Mouse (Mus musculus): ENCODE data around the gene Pla2g1b. TPM values are rescaled to one million over a fixed set of nuclear protein-coding genes. Genes with fewer than 3 reads are reported as not detected.

Gene Pla2g1b
- total RNA-seq (2014; rRNA removed), result not detected in 2 replicates
- polyA plus RNA-seq (2015; fragmentation: Nextera tagmentation; extraction: Ambion mirVana), result not detected in 2 replicates

DNA sequence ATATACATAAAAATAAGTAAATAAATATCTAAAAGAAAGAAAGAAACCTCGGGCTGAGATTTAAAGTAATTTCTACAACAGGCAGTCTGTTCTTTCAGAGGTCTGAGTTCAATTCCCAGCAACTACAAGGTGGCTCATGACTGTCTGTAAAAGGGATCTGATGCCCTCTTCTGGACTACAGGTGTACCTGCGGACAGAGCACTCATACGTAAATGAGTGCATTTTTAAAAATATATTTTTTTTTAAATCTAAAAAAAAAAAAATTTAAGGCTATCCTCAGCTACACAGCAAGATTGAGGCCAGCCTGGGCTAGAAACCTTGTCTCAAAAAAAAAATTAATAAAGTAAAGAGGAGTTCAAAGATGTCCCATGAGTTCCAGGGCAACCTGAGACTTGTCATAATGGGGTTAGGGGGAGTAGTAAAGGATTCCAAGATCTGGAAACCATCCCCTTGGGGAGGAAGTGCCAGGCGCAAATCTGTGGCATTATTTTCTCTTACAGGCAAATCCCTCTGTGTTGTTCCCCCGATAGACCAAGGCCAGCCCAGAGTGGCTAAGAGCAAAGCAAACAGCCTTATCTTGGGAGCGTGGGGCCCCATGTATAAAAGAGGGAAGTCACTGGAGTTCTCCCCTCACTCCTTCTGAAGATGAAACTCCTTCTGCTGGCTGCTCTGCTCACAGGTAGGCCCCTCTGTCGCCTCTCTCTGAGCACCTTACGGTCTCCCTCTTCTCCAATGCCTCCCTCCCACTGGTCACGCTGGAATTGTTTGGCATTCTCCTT lies at the start of gene Pla2g1b:
Gene Pla2g1b, plus strand, starts transcription at position 621 of the 779 bp plus-strand sequence.
- H3K36me3 ChIP-seq (ENCODE audit: insufficient read depth, low read length), result no peaks in the 10 kb centered on the region
- DNase-seq (ENCODE audit: low spot score), result no peak
- ATAC-seq (ENCODE audit: low FRiP score), result no peak
- H3K27me3 ChIP-seq (ENCODE audit: insufficient read depth, low read length), result no peaks in the 10 kb centered on the region
- no peaks in the 10 kb centered on the region for H3K9me3 ChIP-seq (ENCODE audit: low read length)
- 53% methylated on average over 9 of the region's 9 CpGs for WGBS
- peak; percentile 48 for TF ChIP-seq CTCF (IDR thresholded peaks at IDR 0.05)
- H3K4me2 ChIP-seq (ENCODE audit: low read depth, low read length, poor library complexity, severe bottlenecking), result no peak within 1 kb of the TSS
- no peaks in the 10 kb centered on the region for H3K4me1 ChIP-seq (ENCODE audit: insufficient read depth, low read length)
- no peak within 1 kb of the TSS for H3K27ac ChIP-seq (ENCODE audit: low read depth, low read length)
- no peak within 1 kb of the TSS for H3K9ac ChIP-seq (replicated peaks; ENCODE audit: low read length, poor library complexity, severe bottlenecking)
- H3K4me3 ChIP-seq (ENCODE audit: low read depth, low read length), result no peak within 1 kb of the TSS

DNA sequence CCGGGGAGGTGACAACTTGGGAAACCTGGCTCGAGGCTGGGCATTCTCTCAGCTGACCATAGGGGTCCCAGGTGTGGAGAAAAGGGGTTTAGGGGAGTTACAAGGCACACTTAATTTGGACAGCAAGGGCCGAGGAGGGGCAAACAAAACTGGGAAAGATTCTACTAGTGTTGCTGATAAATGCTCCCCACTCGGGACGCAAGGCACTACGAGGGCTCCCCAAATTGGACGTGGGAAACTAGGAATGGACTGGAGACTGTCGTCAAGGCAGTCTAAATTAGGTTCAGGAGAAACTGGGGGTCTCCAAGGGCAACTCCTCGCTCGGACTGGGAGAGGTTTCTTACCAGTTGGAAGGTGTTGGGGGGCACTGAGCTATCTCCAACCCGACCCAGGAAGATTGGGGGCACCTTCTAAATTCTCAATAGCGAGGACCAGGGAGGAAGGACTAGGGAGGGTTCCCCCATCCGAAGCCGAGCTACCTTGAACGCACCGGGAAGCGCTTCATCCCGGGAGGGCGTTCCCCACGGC lies 37.2 kb upstream of the Pla2g1b start:
- TF ChIP-seq CTCF (IDR thresholded peaks at IDR 0.05), result no peak
- Histone ChIP-seq H3K9me3 (ENCODE audit: low read length) (no peaks in the 10 kb centered on the region), H3K27ac (ENCODE audit: low read depth, low read length) (peak overlapping the region; percentile 86; the same call in 1 of the 2 replicates), H3K27me3 (ENCODE audit: insufficient read depth, low read length) (no peaks in the 10 kb centered on the region), H3K36me3 (ENCODE audit: insufficient read depth, low read length) (no peaks in the 10 kb centered on the region), H3K9ac (replicated peaks; ENCODE audit: low read length, poor library complexity, severe bottlenecking) (peak overlapping the region; percentile 97), H3K4me2 (ENCODE audit: low read depth, low read length, poor library complexity, severe bottlenecking) (peak overlapping the region; percentile 98), H3K4me3 (ENCODE audit: low read depth, low read length) (peak overlapping the region; percentile 95), H3K4me1 (ENCODE audit: insufficient read depth, low read length) (peaks cover 22% of the 10 kb centered on the region; the same call in 1 of the 2 replicates)
- 1% methylated on average over 19 of the region's 20 CpGs for WGBS
- no peak for ATAC-seq (ENCODE audit: low FRiP score)
- DNase-seq (ENCODE audit: low spot score), result no peak

DNA sequence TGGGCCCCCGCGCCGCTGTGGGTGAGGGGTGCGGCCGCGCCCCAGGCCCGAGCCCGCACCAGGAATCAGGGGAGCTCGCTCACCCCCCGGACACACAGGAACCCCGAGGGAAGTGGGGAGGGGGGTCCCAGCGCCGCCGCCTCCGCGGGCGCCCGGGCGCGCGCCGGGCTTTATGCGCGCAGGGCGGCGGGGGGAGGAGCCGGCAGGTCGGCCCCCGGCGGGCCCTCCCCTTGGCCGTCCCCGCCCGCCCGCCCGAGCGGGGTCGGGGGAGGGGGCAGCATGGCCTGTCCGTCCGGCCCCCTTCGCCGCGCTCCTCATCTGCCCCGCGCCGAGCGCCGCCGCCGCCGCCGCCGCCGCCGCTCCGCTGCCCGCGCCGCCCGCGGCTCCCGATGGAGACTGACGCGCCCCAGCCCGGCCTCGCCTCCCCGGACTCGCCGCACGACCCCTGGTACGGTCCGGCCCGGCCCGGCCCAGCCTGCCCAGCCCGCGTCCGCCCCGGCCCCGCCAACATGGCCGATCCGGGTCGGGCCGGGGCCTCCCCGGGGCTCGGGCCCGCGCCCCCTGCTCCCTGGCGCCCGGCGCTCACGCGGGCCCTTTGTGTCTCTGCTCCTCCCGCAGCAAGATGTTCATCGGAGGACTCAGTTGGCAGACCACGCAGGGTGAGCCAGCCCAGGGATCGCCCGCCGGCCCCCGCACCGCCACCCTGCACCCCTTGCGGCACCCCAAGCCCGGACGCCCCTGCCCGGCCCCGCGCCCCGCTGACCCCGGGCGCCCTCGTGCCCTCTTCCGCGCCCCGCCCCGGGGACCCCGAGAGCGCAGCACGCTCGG lies 36.5 kb upstream of the Pla2g1b start, which contains the start of gene Msi1:
Gene Msi1, plus strand, starts transcription at position 241 of the 828 bp plus-strand sequence.
- Histone ChIP-seq H3K27ac (ENCODE audit: low read depth, low read length) (peak within 1 kb of the TSS; percentile 86), H3K4me2 (ENCODE audit: low read depth, low read length, poor library complexity, severe bottlenecking) (peak within 1 kb of the TSS; percentile 98), H3K27me3 (ENCODE audit: insufficient read depth, low read length) (no peaks in the 10 kb centered on the region), H3K4me3 (ENCODE audit: low read depth, low read length) (peak within 1 kb of the TSS; percentile 95), H3K9me3 (ENCODE audit: low read length) (no peaks in the 10 kb centered on the region), H3K9ac (replicated peaks; ENCODE audit: low read length, poor library complexity, severe bottlenecking) (peak within 1 kb of the TSS; percentile 97), H3K36me3 (ENCODE audit: insufficient read depth, low read length) (no peaks in the 10 kb centered on the region), H3K4me1 (ENCODE audit: insufficient read depth, low read length) (peaks cover 28% of the 10 kb centered on the region)
- ATAC-seq (ENCODE audit: low FRiP score) (peak; percentile 64), DNase-seq (ENCODE audit: low spot score) (no peak)
- no peak for TF ChIP-seq CTCF (IDR thresholded peaks at IDR 0.05)
- 1% methylated on average over 47 of the region's 117 CpGs for WGBS

DNA sequence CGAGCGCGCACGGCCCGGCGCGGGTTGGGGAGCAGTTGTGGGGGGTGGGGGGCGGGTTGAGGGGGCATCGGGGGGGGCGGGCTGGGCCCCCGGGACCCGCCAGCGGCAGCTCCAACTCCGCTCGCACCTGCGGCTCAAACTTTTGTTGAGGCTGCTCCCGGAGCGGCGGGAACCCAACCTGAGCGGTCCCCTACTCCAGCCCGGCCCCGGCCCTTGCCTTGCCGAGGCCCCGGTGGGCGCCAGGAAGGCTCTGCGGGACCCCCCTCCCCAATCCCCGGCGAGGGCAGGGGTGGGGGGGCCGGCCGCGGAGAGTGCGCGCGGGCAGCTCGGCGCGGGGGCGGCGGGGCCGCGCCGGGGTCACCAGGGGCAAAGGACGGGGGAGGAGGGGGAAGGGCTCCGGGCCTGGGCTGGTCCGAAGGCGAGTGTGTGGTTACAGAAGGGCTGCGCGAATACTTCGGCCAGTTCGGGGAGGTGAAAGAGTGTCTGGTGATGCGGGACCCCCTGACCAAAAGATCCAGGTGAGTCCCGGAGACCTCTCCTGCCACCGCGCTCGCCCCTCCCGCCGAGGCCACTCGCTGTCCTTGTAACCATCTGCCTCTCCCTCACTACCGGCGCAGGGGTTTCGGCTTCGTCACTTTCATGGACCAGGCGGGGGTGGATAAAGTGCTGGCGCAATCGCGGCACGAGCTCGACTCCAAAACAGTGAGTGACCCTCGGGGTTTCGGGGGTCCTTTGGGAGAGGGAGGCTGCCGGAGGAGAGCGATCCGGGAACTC lies 35.7 kb upstream of the Pla2g1b start:
- DNase-seq (ENCODE audit: low spot score) (no peak), ATAC-seq (ENCODE audit: low FRiP score) (0 out of 2 replicates have a peak, but pooled peaks have one; percentile 31)
- WGBS, result under 1% methylated on average over 47 of the region's 73 CpGs

More for the DNA sequence above, 35.7 kb upstream of the Pla2g1b start:
- H3K4me1 ChIP-seq (ENCODE audit: insufficient read depth, low read length), result peaks cover 35% of the 10 kb centered on the region
- no peaks in the 10 kb centered on the region for H3K27me3 ChIP-seq (ENCODE audit: insufficient read depth, low read length)
- peak overlapping the region; percentile 86 for H3K27ac ChIP-seq (ENCODE audit: low read depth, low read length)
- H3K9ac ChIP-seq (replicated peaks; ENCODE audit: low read length, poor library complexity, severe bottlenecking), result peak overlapping the region; percentile 97
- no peaks in the 10 kb centered on the region for H3K9me3 ChIP-seq (ENCODE audit: low read length)
- no peak for TF ChIP-seq CTCF (IDR thresholded peaks at IDR 0.05)
- H3K36me3 ChIP-seq (ENCODE audit: insufficient read depth, low read length), result no peaks in the 10 kb centered on the region
- peak overlapping the region; percentile 98 for H3K4me2 ChIP-seq (ENCODE audit: low read depth, low read length, poor library complexity, severe bottlenecking)
- peak overlapping the region; percentile 95 for H3K4me3 ChIP-seq (ENCODE audit: low read depth, low read length)
